Mouse (Mus musculus) erythroblast, adult 5-6 weeks (primary cell): Measurements from ENCODE around the gene Slc44a3. TPM values are rescaled to one million over a fixed set of nuclear protein-coding genes. Genes with fewer than 3 reads are reported as not detected.

Experiments used
- total RNA-seq, 2 experiments: library from RNA; stranded (forward) in 1 of 2; stranded (reverse) in 1 of 2; fragments of 150-400 nt in 1 of 2; fragments of 200-764, 138-1000 nt in 1 of 2; gene quantifications; 2 replicates each; pipeline versions ENCODE4 v1.2.3 to v1.2.4; 2015 to 2017; ENCODE audit warnings: low replicate concordance in 2 of 2

Gene Slc44a3
- total RNA-seq, 2 experiments from 2014 or later = not detected

Other genes with a start within 250 kb of the Slc44a3 start
- 11.0 and 16.3 TPM in 2 replicates for gene Tmem56, start 249.3 kb downstream of the Slc44a3 start, total RNA-seq (2015; ENCODE audit: low replicate concordance)
- gene Tmem56, start 249.3 kb downstream of the Slc44a3 start, total RNA-seq (2017; ENCODE audit: low replicate concordance) = 14.1 and 16.7 TPM in 2 replicates
- gene Alg14, start 240.6 kb downstream of the Slc44a3 start, total RNA-seq (2015; ENCODE audit: low replicate concordance) = 0.84 and 3.1 TPM in 2 replicates
- gene Alg14, start 240.6 kb downstream of the Slc44a3 start, total RNA-seq (2017; ENCODE audit: low replicate concordance) = 1.8 and 3.1 TPM in 2 replicates
- 16.9 and 34.3 TPM in 2 replicates for gene Cnn3, start 105.9 kb downstream of the Slc44a3 start, total RNA-seq (2015; ENCODE audit: low replicate concordance)
- 1.1 and 6.4 TPM in 2 replicates for gene Cnn3, start 105.9 kb downstream of the Slc44a3 start, total RNA-seq (2017; ENCODE audit: low replicate concordance)
- gene 4930432M17Rik, start 138.4 kb upstream of the Slc44a3 start, total RNA-seq (2015; ENCODE audit: low replicate concordance) = not detected in 2 replicates
- not detected in 2 replicates for gene 4930432M17Rik, start 138.4 kb upstream of the Slc44a3 start, total RNA-seq (2017; ENCODE audit: low replicate concordance)
- not detected in 2 replicates for gene F3, start 191.1 kb upstream of the Slc44a3 start, total RNA-seq (2015; ENCODE audit: low replicate concordance)
- 0.98 TPM in 1 of 2 replicates, not detected in the other for gene F3, start 191.1 kb upstream of the Slc44a3 start, total RNA-seq (2017; ENCODE audit: low replicate concordance)